Mouse (Mus musculus): ENCODE measurements around the gene Far1. TPM values are rescaled to one million over a fixed set of nuclear protein-coding genes. Genes with fewer than 3 reads are reported as not detected.

The Far1 gene
- polyA plus RNA-seq, 2 experiments: 12.0 to 24.9 TPM

DNA sequence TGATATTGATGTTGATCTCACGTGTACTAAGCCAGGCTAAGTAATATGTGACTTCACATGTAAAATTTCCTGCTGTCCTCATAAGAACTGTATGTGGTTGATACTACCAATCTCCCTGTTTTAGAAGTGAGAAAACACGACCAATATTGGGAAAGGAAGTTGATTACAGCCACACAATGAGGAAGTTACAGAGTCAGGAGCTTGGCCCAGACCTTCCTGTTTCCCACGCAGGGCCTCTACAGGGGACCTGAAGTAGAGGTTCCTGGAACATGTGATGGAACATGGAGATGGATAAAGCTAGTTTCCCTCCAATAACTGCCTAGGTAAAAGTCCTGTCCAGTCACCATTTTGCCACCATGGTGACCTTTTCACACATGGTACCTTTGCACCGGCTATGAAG, 99.0 kb downstream of the Far1 start:
- Histone ChIP-seq H3K4me2 (ENCODE audit: low read depth) (no peak overlapping the region), H3K4me3 (ENCODE audit: insufficient read depth in 1 of 2, low read depth in 2 of 2, low read length in 2 of 2) (no peak overlapping the region), H3K4me1 (replicated peaks; ENCODE audit: control insufficient read depth in 2 of 2, insufficient read depth in 2 of 2, low read length in 1 of 2) (no peaks in the 10 kb centered on the region), H3K36me3 (replicated peaks; ENCODE audit: control insufficient read depth, insufficient read depth, low read depth) (no peaks in the 10 kb centered on the region), H3K27me3 (ENCODE audit: control insufficient read depth, insufficient read depth, low read length) (no peaks in the 10 kb centered on the region), H3K9ac (replicated peaks) (no peak overlapping the region), H3K27ac (no peak overlapping the region), H3K9me3 (ENCODE audit: control insufficient read depth, low read length) (no peaks in the 10 kb centered on the region)
- ATAC-seq (ENCODE audit: insufficient read depth): no peak
- TF ChIP-seq CTCF (IDR thresholded peaks at IDR 0.05; ENCODE audit: low read depth): no peak
- TF ChIP-seq EP300 (IDR thresholded peaks at IDR 0.05; ENCODE audit: low read depth): no peak
- DNase-seq (ENCODE audit: low read depth in 3 of 3, low spot score in 3 of 3): no peak
- WGBS (ENCODE audit: insufficient replicate concordance): 25% methylated on average over 4 of the region's 4 CpGs

GRCm38 (mm10) chr7:113614198-113614927, 100.7 kb downstream of the Far1 start:
- H3K27me3 ChIP-seq (ENCODE audit: control insufficient read depth, insufficient read depth, low read length): no peaks in the 10 kb centered on the region
- no peak overlapping the region for H3K27ac ChIP-seq
- no peaks in the 10 kb centered on the region for H3K36me3 ChIP-seq (replicated peaks; ENCODE audit: control insufficient read depth, insufficient read depth, low read depth)
- WGBS (ENCODE audit: insufficient replicate concordance): 62% methylated on average over 10 of the region's 10 CpGs
- H3K9ac ChIP-seq (replicated peaks): no peak overlapping the region
- TF ChIP-seq EP300 (IDR thresholded peaks at IDR 0.05; ENCODE audit: low read depth) (no peak), CTCF (IDR thresholded peaks at IDR 0.05; ENCODE audit: low read depth) (no peak)
- DNase-seq (ENCODE audit: low read depth in 3 of 3, low spot score in 3 of 3) (no peak), ATAC-seq (ENCODE audit: insufficient read depth) (no peak)
- no peak overlapping the region for H3K4me2 ChIP-seq (ENCODE audit: low read depth)
- H3K9me3 ChIP-seq (ENCODE audit: control insufficient read depth, low read length): no peaks in the 10 kb centered on the region
- H3K4me3 ChIP-seq (ENCODE audit: insufficient read depth in 1 of 2, low read depth in 2 of 2, low read length in 2 of 2): no peak overlapping the region
- H3K4me1 ChIP-seq (replicated peaks; ENCODE audit: control insufficient read depth in 2 of 2, insufficient read depth in 2 of 2, low read length in 1 of 2): no peaks in the 10 kb centered on the region

- WGBS (ENCODE audit: insufficient replicate concordance): 48% methylated on average over 2 of the region's 2 CpGs
- TF ChIP-seq EP300 (IDR thresholded peaks at IDR 0.05; ENCODE audit: low read depth): no peak
- no peak for TF ChIP-seq CTCF (IDR thresholded peaks at IDR 0.05; ENCODE audit: low read depth)
- Histone ChIP-seq H3K4me1 (replicated peaks; ENCODE audit: control insufficient read depth in 2 of 2, insufficient read depth in 2 of 2, low read length in 1 of 2) (no peaks in the 10 kb centered on the region), H3K9me3 (ENCODE audit: control insufficient read depth, low read length) (no peaks in the 10 kb centered on the region), H3K4me3 (ENCODE audit: insufficient read depth in 1 of 2, low read depth in 2 of 2, low read length in 2 of 2) (no peak overlapping the region), H3K27me3 (ENCODE audit: control insufficient read depth, insufficient read depth, low read length) (no peaks in the 10 kb centered on the region), H3K9ac (replicated peaks) (no peak overlapping the region), H3K27ac (no peak overlapping the region), H3K4me2 (ENCODE audit: low read depth) (no peak overlapping the region), H3K36me3 (replicated peaks; ENCODE audit: control insufficient read depth, insufficient read depth, low read depth) (no peaks in the 10 kb centered on the region)
- no peak for DNase-seq (ENCODE audit: low read depth in 3 of 3, low spot score in 3 of 3)
- no peak for ATAC-seq (ENCODE audit: insufficient read depth)
Measured at GRCm38 (mm10) chr7:113619166-113619565, 105.5 kb downstream of the Far1 start.

GRCm38 (mm10) chr7:113619768-113620167, 106.1 kb downstream of the Far1 start:
- H3K4me3 ChIP-seq (ENCODE audit: insufficient read depth in 1 of 2, low read depth in 2 of 2, low read length in 2 of 2): no peak overlapping the region
- no peak overlapping the region for H3K27ac ChIP-seq
- TF ChIP-seq EP300 (IDR thresholded peaks at IDR 0.05; ENCODE audit: low read depth): no peak
- TF ChIP-seq CTCF (IDR thresholded peaks at IDR 0.05; ENCODE audit: low read depth): no peak
- no peaks in the 10 kb centered on the region for H3K27me3 ChIP-seq (ENCODE audit: control insufficient read depth, insufficient read depth, low read length)
- no peaks in the 10 kb centered on the region for H3K4me1 ChIP-seq (replicated peaks; ENCODE audit: control insufficient read depth in 2 of 2, insufficient read depth in 2 of 2, low read length in 1 of 2)
- WGBS (ENCODE audit: insufficient replicate concordance): 65% methylated on average over 9 of the region's 9 CpGs
- H3K4me2 ChIP-seq (ENCODE audit: low read depth): no peak overlapping the region
- DNase-seq (ENCODE audit: low read depth in 3 of 3, low spot score in 3 of 3) (no peak), ATAC-seq (ENCODE audit: insufficient read depth) (no peak)
- no peaks in the 10 kb centered on the region for H3K9me3 ChIP-seq (ENCODE audit: control insufficient read depth, low read length)
- no peaks in the 10 kb centered on the region for H3K36me3 ChIP-seq (replicated peaks; ENCODE audit: control insufficient read depth, insufficient read depth, low read depth)
- H3K9ac ChIP-seq (replicated peaks): no peak overlapping the region

Other genes with a start within 250 kb of the Far1 start
- gene Btbd10, start 144.4 kb upstream of the Far1 start, polyA plus RNA-seq (2012; rRNA removed): 3.1 and 5.1 TPM in 2 replicates
- gene Btbd10, start 144.4 kb upstream of the Far1 start, polyA plus RNA-seq (2014; fragmentation: Nextera tagmentation; extraction: Ambion mirVana): 8.1 and 8.4 TPM in 2 replicates
- gene Pth, start 125.3 kb upstream of the Far1 start, polyA plus RNA-seq (2012; rRNA removed): not detected in 2 replicates
- gene Pth, start 125.3 kb upstream of the Far1 start, polyA plus RNA-seq (2014; fragmentation: Nextera tagmentation; extraction: Ambion mirVana): not detected in 2 replicates